In the genomic region with DNA sequence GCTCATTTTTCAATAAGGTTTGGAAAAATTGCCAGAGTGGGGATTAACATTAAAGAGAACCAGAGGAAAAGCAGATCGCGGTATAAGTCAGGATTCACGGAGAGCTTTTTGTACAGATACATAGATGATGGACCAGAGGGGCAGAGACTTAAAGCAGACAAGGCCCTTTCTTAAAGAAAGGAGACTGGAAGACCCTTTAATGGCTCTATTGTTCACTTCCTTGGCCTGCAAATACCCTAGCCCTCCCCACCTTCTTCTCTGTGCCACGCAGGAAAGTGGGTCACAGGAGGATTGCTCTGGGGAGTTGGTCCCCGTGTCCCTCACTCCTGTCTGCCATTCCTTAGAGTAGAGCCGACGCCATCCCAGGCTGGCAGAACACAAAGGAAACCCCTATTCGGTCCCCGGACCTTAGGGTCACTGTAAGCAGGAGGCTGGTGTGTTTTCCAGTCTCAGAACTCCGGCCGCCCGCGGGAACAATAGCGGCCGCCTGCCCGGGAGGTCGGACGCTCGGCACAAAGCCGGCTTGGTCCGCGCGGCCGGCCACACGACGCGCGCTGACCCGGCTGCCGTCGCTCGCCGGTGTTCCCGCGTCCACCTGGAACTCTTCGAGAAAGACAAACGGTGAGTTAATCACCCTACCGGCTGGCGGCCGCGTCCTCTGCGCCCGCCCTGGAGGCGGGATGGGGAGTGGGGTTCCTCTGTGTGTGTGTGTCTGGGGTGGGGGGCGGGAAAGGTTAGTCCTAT, we compare ENCODE assay signal across 10 mouse cellular contexts. TPM values are rescaled to one million over a fixed set of nuclear protein-coding genes. Genes with fewer than 3 reads are reported as not detected.
DNase-seq lines count a peak whose midpoint lies in the region; ATAC-seq and TF ChIP-seq lines count a peak whose summit lies in the region.
"Had no signal": no experiment of that assay in that cellular context is flagged by ENCODE, and none has a peak within 500 bp of the region (broad histone marks: within the 10 kb centered on the region; RNA-seq: fewer than 3 reads in every experiment).

No protein-coding gene starts in this region.

- DNase-seq in heart, adult 2 months = no peak
- peak; percentile 78 for DNase-seq in embryo, embryonic 10 days (ENCODE audit: low spot score)
- no peak for DNase-seq in hindbrain, embryonic 14.5 days (ENCODE audit: low spot score)
- peak; percentile 21 for DNase-seq in midbrain, embryonic 14.5 days
- no peak for DNase-seq in left cerebral cortex, postnatal 4 days
- DNase-seq in left cerebral cortex, adult 2 months (ENCODE audit: extremely low spot score in 1 of 2, low spot score in 2 of 2) = no peak
- DNase-seq in spleen, postnatal 14 days (ENCODE audit: low spot score in 2 of 2) = no peak

- WGBS in heart, embryonic 15.5 days = 4% methylated on average over 45 of the region's 45 CpGs
- WGBS in heart, adult 2 months = 5% methylated on average over 42 of the region's 45 CpGs
- 2% methylated on average over 45 of the region's 45 CpGs for WGBS in hindbrain, embryonic 14.5 days
- 1% methylated on average over 45 of the region's 45 CpGs for WGBS in midbrain, embryonic 14.5 days

- H3K9me3 ChIP-seq in heart, embryonic 15.5 days (replicated peaks) = no peaks in the 10 kb centered on the region
- no peaks in the 10 kb centered on the region for H3K9me3 ChIP-seq in hindbrain, embryonic 14.5 days (ENCODE audit: control insufficient read depth, low read length)
- 0 out of 2 replicates have a peak, but pooled peaks cover 3% of the 10 kb centered on the region for H3K9me3 ChIP-seq in midbrain, embryonic 14.5 days (ENCODE audit: control insufficient read depth, low read length)

- no peak for TF ChIP-seq POLR2A in heart, adult 2 months (IDR thresholded peaks at IDR 0.05; ENCODE audit: insufficient read depth, low read depth, low read length)

- no peak for ATAC-seq in heart, embryonic 15.5 days (replicated peaks; ENCODE audit: insufficient number of reproducible peaks, insufficient read depth, low FRiP score, low read depth)
- no peak for ATAC-seq in hindbrain, embryonic 14.5 days (ENCODE audit: low FRiP score)
- ATAC-seq in midbrain, embryonic 14.5 days (ENCODE audit: low FRiP score, low TSS enrichment) = no peak

- TF ChIP-seq EP300 in heart, adult 2 months (IDR thresholded peaks at IDR 0.05; ENCODE audit: insufficient read depth, low read depth, low read length) = no peak

- no peak overlapping the region for H3K27ac ChIP-seq in heart, embryonic 15.5 days
- no peak overlapping the region for H3K27ac ChIP-seq in heart, adult 2 months
- peak overlapping the region; percentile 79 for H3K27ac ChIP-seq in hindbrain, embryonic 14.5 days
- no peak overlapping the region for H3K27ac ChIP-seq in midbrain, embryonic 14.5 days (replicated peaks; ENCODE audit: low read depth, low read length)
- no peak overlapping the region for H3K27ac ChIP-seq in left cerebral cortex, adult 2 months

- H3K27me3 ChIP-seq in heart, embryonic 15.5 days = peaks cover 92% of the 10 kb centered on the region
- H3K27me3 ChIP-seq in heart, adult 2 months (ENCODE audit: control insufficient read depth, insufficient read depth, low read length) = peaks cover 36% of the 10 kb centered on the region
- H3K27me3 ChIP-seq in hindbrain, embryonic 14.5 days (ENCODE audit: control insufficient read depth, insufficient read depth, low read length) = peaks cover 87% of the 10 kb centered on the region
- H3K27me3 ChIP-seq in midbrain, embryonic 14.5 days (ENCODE audit: control insufficient read depth, insufficient read depth, low read length) = peaks cover 93% of the 10 kb centered on the region
- H3K27me3 ChIP-seq: CH12.LX had no signal

- H3K4me1 ChIP-seq in heart, embryonic 15.5 days (replicated peaks) = peaks cover 20% of the 10 kb centered on the region
- H3K4me1 ChIP-seq in heart, adult 2 months (ENCODE audit: control insufficient read depth, insufficient read depth, low read length) = no peaks in the 10 kb centered on the region
- peaks cover 21% of the 10 kb centered on the region for H3K4me1 ChIP-seq in hindbrain, embryonic 14.5 days (replicated peaks; ENCODE audit: control insufficient read depth, insufficient read depth, low read length)
- H3K4me1 ChIP-seq in midbrain, embryonic 14.5 days (ENCODE audit: control insufficient read depth, insufficient read depth, low read length) = peaks cover 9% of the 10 kb centered on the region; the same call in 1 of the 2 replicates

- intact Hi-C loops in heart, adult 2 months (cut with DNase I) = no loop called here
- intact Hi-C loops in left cerebral cortex, postnatal 4 days (cut with DNase I) = no loop called here
- intact Hi-C loops in left cerebral cortex, adult 2 months (cut with DNase I) = no loop called here

- no peaks in the 10 kb centered on the region for H3K36me3 ChIP-seq in heart, embryonic 15.5 days
- H3K36me3 ChIP-seq in heart, adult 2 months (ENCODE audit: control insufficient read depth, insufficient read depth, low read length) = no peaks in the 10 kb centered on the region
- H3K36me3 ChIP-seq in hindbrain, embryonic 14.5 days (replicated peaks; ENCODE audit: control insufficient read depth, insufficient read depth) = no peaks in the 10 kb centered on the region
- no peaks in the 10 kb centered on the region for H3K36me3 ChIP-seq in midbrain, embryonic 14.5 days (ENCODE audit: control insufficient read depth, insufficient read depth, low read length)

- H3K79me2 ChIP-seq in heart, adult 2 months (replicated peaks; ENCODE audit: control insufficient read depth, insufficient read depth, low read length) = no peaks in the 10 kb centered on the region

- peak overlapping the region; percentile 39 for H3K4me3 ChIP-seq in heart, embryonic 15.5 days
- no peak overlapping the region for H3K4me3 ChIP-seq in heart, adult 2 months
- H3K4me3 ChIP-seq in hindbrain, embryonic 14.5 days (replicated peaks; ENCODE audit: low read length) = peak overlapping the region; percentile 31
- 0 out of 2 replicates have a peak overlapping the region, but pooled peaks have one; percentile 7 for H3K4me3 ChIP-seq in midbrain, embryonic 14.5 days (replicated peaks; ENCODE audit: low read depth, low read length)
- H3K4me3 ChIP-seq in left cerebral cortex, adult 2 months = no peak overlapping the region

- 0 out of 2 replicates have a peak overlapping the region, but pooled peaks have one; percentile 18 for H3K9ac ChIP-seq in heart, embryonic 15.5 days
- no peak overlapping the region for H3K9ac ChIP-seq in heart, adult 2 months (ENCODE audit: low read depth, low read length)
- peak overlapping the region; percentile 64 for H3K9ac ChIP-seq in hindbrain, embryonic 14.5 days
- 0 out of 2 replicates have a peak overlapping the region, but pooled peaks have one; percentile 9 for H3K9ac ChIP-seq in midbrain, embryonic 14.5 days (replicated peaks; ENCODE audit: low read length)

- TF ChIP-seq CTCF in heart, adult 2 months (IDR thresholded peaks at IDR 0.05) = no peak
- TF ChIP-seq CTCF in left cerebral cortex, adult 2 months (IDR thresholded peaks at IDR 0.05) = no peak

- peak overlapping the region; percentile 59 for H3K4me2 ChIP-seq in heart, embryonic 15.5 days
- peak overlapping the region; percentile 64 for H3K4me2 ChIP-seq in hindbrain, embryonic 14.5 days (replicated peaks)
- H3K4me2 ChIP-seq in midbrain, embryonic 14.5 days (ENCODE audit: low read length) = peak overlapping the region; percentile 23

RNA-seq across cellular contexts. Expression of gene Hoxd1, which starts 10.2 kb away (rescaled TPM):
- polyA plus RNA-seq in heart, embryonic 15.5 days (2015; fragmentation: Nextera tagmentation; extraction: Ambion mirVana) = not detected in 2 replicates
- not detected for total RNA-seq in heart, adult 2 months (2021)
- not detected in 2 replicates for polyA plus RNA-seq in heart, adult 2 months (2012; rRNA removed)
- 0.64 and 0.76 TPM in 2 replicates for polyA plus RNA-seq in hindbrain, embryonic 14.5 days (2014; fragmentation: Nextera tagmentation; extraction: Ambion mirVana)
- polyA plus RNA-seq in midbrain, embryonic 14.5 days (2014; fragmentation: Nextera tagmentation; extraction: Ambion mirVana) = not detected in 2 replicates
- not detected for total RNA-seq in left cerebral cortex, postnatal 4 days (2021)
- not detected for total RNA-seq in left cerebral cortex, adult 2 months (2021)
- total RNA-seq: CH12.LX had no signal

RNA-seq across cellular contexts. Expression of gene Gm28230, which starts 26.1 kb away (rescaled TPM):
- polyA plus RNA-seq in heart, embryonic 15.5 days (2015; fragmentation: Nextera tagmentation; extraction: Ambion mirVana) = not detected in 2 replicates
- total RNA-seq in heart, adult 2 months (2021) = under 1 TPM in 1 of 2 experiments, not detected in 1; 0.14 TPM
- polyA plus RNA-seq in heart, adult 2 months (2012; rRNA removed) = 0.04 and 0.20 TPM in 2 replicates
- 0.82 and 1.3 TPM in 2 replicates for polyA plus RNA-seq in hindbrain, embryonic 14.5 days (2014; fragmentation: Nextera tagmentation; extraction: Ambion mirVana)
- not detected in 2 replicates for polyA plus RNA-seq in midbrain, embryonic 14.5 days (2014; fragmentation: Nextera tagmentation; extraction: Ambion mirVana)
- total RNA-seq in left cerebral cortex, postnatal 4 days (2021) = not detected
- not detected for total RNA-seq in left cerebral cortex, adult 2 months (2021)
- total RNA-seq: left cerebral cortex, adult 8-10 months had no signal

RNA-seq across cellular contexts. Expression of gene Hoxd4, which starts 40.9 kb away (rescaled TPM):
- 0.09 and 0.15 TPM in 2 replicates for polyA plus RNA-seq in heart, embryonic 15.5 days (2015; fragmentation: Nextera tagmentation; extraction: Ambion mirVana)
- under 1 TPM; 0.21 to 0.45 TPM for total RNA-seq in heart, adult 2 months (2021)
- 0.53 and 1.0 TPM in 2 replicates for polyA plus RNA-seq in heart, adult 2 months (2012; rRNA removed)
- 3.1 and 4.3 TPM in 2 replicates for polyA plus RNA-seq in hindbrain, embryonic 14.5 days (2014; fragmentation: Nextera tagmentation; extraction: Ambion mirVana)
- polyA plus RNA-seq in midbrain, embryonic 14.5 days (2014; fragmentation: Nextera tagmentation; extraction: Ambion mirVana) = not detected in 2 replicates
- not detected for total RNA-seq in left cerebral cortex, postnatal 4 days (2021)
- not detected for total RNA-seq in left cerebral cortex, adult 2 months (2021)
- total RNA-seq: left cerebral cortex, adult 8-10 months had no signal

RNA-seq across cellular contexts. Expression of gene Hoxd3, which starts 40.9 kb away (rescaled TPM):
- polyA plus RNA-seq in heart, embryonic 15.5 days (2015; fragmentation: Nextera tagmentation; extraction: Ambion mirVana) = 0.29 and 1.0 TPM in 2 replicates
- total RNA-seq in heart, adult 2 months (2021) = not detected
- 0.06 TPM in 1 of 2 replicates, not detected in the other for polyA plus RNA-seq in heart, adult 2 months (2012; rRNA removed)
- polyA plus RNA-seq in hindbrain, embryonic 14.5 days (2014; fragmentation: Nextera tagmentation; extraction: Ambion mirVana) = 44.9 and 55.1 TPM in 2 replicates
- not detected in 2 replicates for polyA plus RNA-seq in midbrain, embryonic 14.5 days (2014; fragmentation: Nextera tagmentation; extraction: Ambion mirVana)
- total RNA-seq in left cerebral cortex, postnatal 4 days (2021) = not detected
- total RNA-seq in left cerebral cortex, adult 2 months (2021) = not detected
- total RNA-seq: left cerebral cortex, adult 8-10 months had no signal

RNA-seq across cellular contexts. Expression of gene Hoxd8, which starts 48.2 kb away (rescaled TPM):
- 0.24 and 0.56 TPM in 2 replicates for polyA plus RNA-seq in heart, embryonic 15.5 days (2015; fragmentation: Nextera tagmentation; extraction: Ambion mirVana)
- 1 to 10 TPM in 1 of 2 experiments, under 1 TPM in 1; 0.61 to 1.0 TPM for total RNA-seq in heart, adult 2 months (2021)
- 0.59 and 0.61 TPM in 2 replicates for polyA plus RNA-seq in heart, adult 2 months (2012; rRNA removed)
- polyA plus RNA-seq in hindbrain, embryonic 14.5 days (2014; fragmentation: Nextera tagmentation; extraction: Ambion mirVana) = 2.1 and 3.3 TPM in 2 replicates
- not detected in 2 replicates for polyA plus RNA-seq in midbrain, embryonic 14.5 days (2014; fragmentation: Nextera tagmentation; extraction: Ambion mirVana)
- total RNA-seq in left cerebral cortex, postnatal 4 days (2021) = under 1 TPM; 0.22 to 0.76 TPM
- not detected for total RNA-seq in left cerebral cortex, adult 2 months (2021)
- total RNA-seq: left cerebral cortex, adult 8-10 months had no signal

Comparison
In these comparisons a context has a peak if more than half of its experiments do, and no peak if none do; other contexts are left out.
1. H3K4me3 ChIP-seq: peak in heart, embryonic 15.5 days (single experiment), hindbrain, embryonic 14.5 days (single experiment) and midbrain, embryonic 14.5 days (single experiment); none in heart, adult 2 months (single experiment) and left cerebral cortex, adult 2 months (single experiment).
2. DNase-seq: peak in embryo, embryonic 10 days (single experiment) and midbrain, embryonic 14.5 days (single experiment); none in heart, adult 2 months (0 of 2), hindbrain, embryonic 14.5 days (single experiment), left cerebral cortex, postnatal 4 days (single experiment), left cerebral cortex, adult 2 months (0 of 2) and spleen, postnatal 14 days (0 of 2).
3. Peak in every context shown above with its lines, with median percentiles within 50 percentile points of each other: H3K4me2 ChIP-seq.